ENCODE assay signal across 8 mouse cellular contexts in the genomic region with DNA sequence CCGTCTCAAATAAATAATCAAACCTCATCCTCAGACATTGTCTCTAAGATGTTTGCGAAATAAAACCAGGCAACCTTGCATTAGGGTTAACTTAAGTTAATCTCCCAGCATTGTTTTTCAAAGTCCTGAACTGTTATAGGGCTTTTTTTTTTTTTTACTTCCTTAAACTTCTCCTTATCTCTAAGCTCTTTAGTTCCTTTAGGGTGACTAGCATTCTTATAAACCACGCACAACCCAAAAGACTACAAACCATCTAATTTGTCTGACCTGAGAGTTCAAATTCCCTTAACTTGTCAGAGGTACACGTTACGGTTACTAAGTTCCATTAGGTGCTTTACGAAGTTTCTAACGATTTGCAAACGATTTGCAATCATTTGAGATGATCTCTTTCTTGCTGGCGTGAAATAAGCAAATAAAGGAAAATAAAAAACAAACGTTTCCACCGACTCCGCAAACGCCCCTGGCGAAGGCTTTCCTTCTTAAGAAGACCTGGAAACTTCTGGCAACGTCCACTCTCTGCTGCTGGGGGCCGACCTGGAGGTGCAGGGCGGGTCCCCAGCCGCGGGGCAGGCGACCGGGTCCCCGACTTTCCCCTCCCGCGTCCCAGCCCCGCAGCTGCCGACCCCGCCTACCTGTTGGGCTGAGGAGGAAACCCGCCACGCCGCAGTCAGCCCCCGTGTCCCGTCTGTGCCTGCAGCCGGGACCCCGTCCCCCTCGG. TPM values are rescaled to one million over a fixed set of nuclear protein-coding genes. Genes with fewer than 3 reads are reported as not detected.
DNase-seq lines count a peak whose midpoint lies in the region; ATAC-seq and TF ChIP-seq lines count a peak whose summit lies in the region.

No protein-coding gene starts in this region.

- no peak for TF ChIP-seq CTCF in Patski (IDR thresholded peaks at IDR 0.05)

- ATAC-seq in kidney, embryonic 15.5 days (replicated peaks; ENCODE audit: low FRiP score), result peak; percentile 66
- ATAC-seq in Patski, result peak; percentile 51
- ATAC-seq in forebrain, embryonic 15.5 days (replicated peaks), result no peak
- ATAC-seq in liver, embryonic 15.5 days (ENCODE audit: insufficient read depth), result peak; percentile 74
- ATAC-seq in stomach, embryonic 15.5 days (ENCODE audit: insufficient read depth, low FRiP score, low read depth), result peak; percentile 74

- under 1% methylated on average over 35 of the region's 35 CpGs for WGBS in kidney, embryonic 15.5 days
- WGBS in forebrain, embryonic 15.5 days, result under 1% methylated on average over 35 of the region's 35 CpGs
- WGBS in liver, embryonic 15.5 days (ENCODE audit: insufficient replicate concordance), result 2% methylated on average over 35 of the region's 35 CpGs
- WGBS in stomach, embryonic 15.5 days, result 2% methylated on average over 35 of the region's 35 CpGs

- peaks cover 8% of the 10 kb centered on the region for H3K4me1 ChIP-seq in kidney, embryonic 15.5 days
- peaks cover 16% of the 10 kb centered on the region for H3K4me1 ChIP-seq in forebrain, embryonic 15.5 days
- peaks cover 25% of the 10 kb centered on the region for H3K4me1 ChIP-seq in liver, embryonic 15.5 days (replicated peaks)
- peaks cover 11% of the 10 kb centered on the region; the same call in 1 of the 2 replicates for H3K4me1 ChIP-seq in stomach, embryonic 15.5 days

- H3K4me3 ChIP-seq in kidney, embryonic 15.5 days (replicated peaks), result peak overlapping the region; percentile 81
- peak overlapping the region; percentile 79 for H3K4me3 ChIP-seq in forebrain, embryonic 15.5 days
- H3K4me3 ChIP-seq in liver, embryonic 15.5 days (replicated peaks), result peak overlapping the region; percentile 96
- peak overlapping the region; percentile 99 for H3K4me3 ChIP-seq in stomach, embryonic 15.5 days (replicated peaks)

- H3K9ac ChIP-seq in kidney, embryonic 15.5 days, result peak overlapping the region; percentile 77
- H3K9ac ChIP-seq in forebrain, embryonic 15.5 days (replicated peaks), result peak overlapping the region; percentile 72
- peak overlapping the region; percentile 95 for H3K9ac ChIP-seq in liver, embryonic 15.5 days
- peak overlapping the region; percentile 93 for H3K9ac ChIP-seq in stomach, embryonic 15.5 days

- H3K4me2 ChIP-seq in kidney, embryonic 15.5 days, result peak overlapping the region; percentile 53
- peak overlapping the region; percentile 68 for H3K4me2 ChIP-seq in forebrain, embryonic 15.5 days (replicated peaks)
- H3K4me2 ChIP-seq in liver, embryonic 15.5 days, result peak overlapping the region; percentile 74
- H3K4me2 ChIP-seq in stomach, embryonic 15.5 days, result peak overlapping the region; percentile 57

- CTCF ChIA-PET in Patski (lab: Charles Lee), result interaction anchor here (1.0 to 1.9 kb wide), 2 partner anchors 14 to 31 kb away, joined by 3 to 5 read pairs; no protein-coding TSS in a partner anchor

- peak overlapping the region; percentile 91 for H3K27ac ChIP-seq in kidney, embryonic 15.5 days
- H3K27ac ChIP-seq in forebrain, embryonic 15.5 days (replicated peaks), result peak overlapping the region; percentile 86
- H3K27ac ChIP-seq in liver, embryonic 15.5 days (replicated peaks), result peak overlapping the region; percentile 96
- H3K27ac ChIP-seq in stomach, embryonic 15.5 days, result peak overlapping the region; percentile 96

- DNase-seq in kidney, adult 8-10 months, result no peak
- no peak for DNase-seq in Patski (ENCODE audit: low read depth, low spot score)
- DNase-seq in layer of hippocampus, adult 9-11 months, result no peak
- DNase-seq in layer of hippocampus, adult 18-20 months (ENCODE audit: low spot score in 2 of 2), result no peak

- in situ Hi-C loops in Patski (cut with MboI; ENCODE audit: low pct_unique_long_range_greater_than_20kb), result no loop called here

- POLR2A ChIA-PET in Patski (lab: Charles Lee), result interaction anchor here (0.7 kb wide), 1 partner anchor 445 kb away, joined by 4 read pairs; no protein-coding TSS in a partner anchor

- H3K9me3 ChIP-seq in kidney, embryonic 15.5 days (replicated peaks), result no peaks in the 10 kb centered on the region
- no peaks in the 10 kb centered on the region for H3K9me3 ChIP-seq in forebrain, embryonic 15.5 days
- H3K9me3 ChIP-seq in liver, embryonic 15.5 days (replicated peaks), result no peaks in the 10 kb centered on the region
- H3K9me3 ChIP-seq in stomach, embryonic 15.5 days, result no peaks in the 10 kb centered on the region

- no peaks in the 10 kb centered on the region for H3K27me3 ChIP-seq in kidney, embryonic 15.5 days
- H3K27me3 ChIP-seq in Patski, result no peaks in the 10 kb centered on the region
- no peaks in the 10 kb centered on the region for H3K27me3 ChIP-seq in forebrain, embryonic 15.5 days
- H3K27me3 ChIP-seq in liver, embryonic 15.5 days, result no peaks in the 10 kb centered on the region
- no peaks in the 10 kb centered on the region for H3K27me3 ChIP-seq in stomach, embryonic 15.5 days (replicated peaks)

- H3K36me3 ChIP-seq in kidney, embryonic 15.5 days, result no peaks in the 10 kb centered on the region
- H3K36me3 ChIP-seq in forebrain, embryonic 15.5 days, result no peaks in the 10 kb centered on the region
- no peaks in the 10 kb centered on the region for H3K36me3 ChIP-seq in liver, embryonic 15.5 days (replicated peaks)
- H3K36me3 ChIP-seq in stomach, embryonic 15.5 days, result no peaks in the 10 kb centered on the region

RNA-seq across cellular contexts. Expression of a gene that starts 0.6 kb away (rescaled TPM):
- polyA plus RNA-seq in kidney, embryonic 15.5 days (2015; fragmentation: Nextera tagmentation; extraction: Ambion mirVana), result 9.6 and 11.0 TPM in 2 replicates
- polyA plus RNA-seq in Patski (2021), result 16.9 TPM
- 5.4 and 5.9 TPM in 2 replicates for polyA plus RNA-seq in forebrain, embryonic 15.5 days (2015; fragmentation: Nextera tagmentation; extraction: Ambion mirVana)
- 4.9 and 5.1 TPM in 2 replicates for polyA plus RNA-seq in liver, embryonic 15.5 days (2015; fragmentation: Nextera tagmentation; extraction: Ambion mirVana)
- polyA plus RNA-seq in stomach, embryonic 15.5 days (2015; fragmentation: Nextera tagmentation; extraction: Ambion mirVana), result 10.0 and 10.6 TPM in 2 replicates
- total RNA-seq in layer of hippocampus, adult 18-20 months (2021), result 1 to 10 TPM; 7.0 to 7.8 TPM

RNA-seq across cellular contexts. Expression of a gene that starts 35.8 kb away (rescaled TPM):
- 25.6 and 27.8 TPM in 2 replicates for polyA plus RNA-seq in kidney, embryonic 15.5 days (2015; fragmentation: Nextera tagmentation; extraction: Ambion mirVana)
- polyA plus RNA-seq in Patski (2021), result 15.5 TPM
- 14.9 and 16.4 TPM in 2 replicates for polyA plus RNA-seq in forebrain, embryonic 15.5 days (2015; fragmentation: Nextera tagmentation; extraction: Ambion mirVana)
- polyA plus RNA-seq in liver, embryonic 15.5 days (2015; fragmentation: Nextera tagmentation; extraction: Ambion mirVana), result 11.3 and 12.1 TPM in 2 replicates
- polyA plus RNA-seq in stomach, embryonic 15.5 days (2015; fragmentation: Nextera tagmentation; extraction: Ambion mirVana), result 24.4 TPM in 2 replicates
- 10 to 100 TPM; 10.2 to 10.8 TPM for total RNA-seq in layer of hippocampus, adult 18-20 months (2021)

RNA-seq across cellular contexts. Expression of a gene that starts 57.4 kb away (rescaled TPM):
- polyA plus RNA-seq in kidney, embryonic 15.5 days (2015; fragmentation: Nextera tagmentation; extraction: Ambion mirVana), result not detected in 2 replicates
- not detected for polyA plus RNA-seq in Patski (2021)
- not detected in 2 replicates for polyA plus RNA-seq in forebrain, embryonic 15.5 days (2015; fragmentation: Nextera tagmentation; extraction: Ambion mirVana)
- polyA plus RNA-seq in liver, embryonic 15.5 days (2015; fragmentation: Nextera tagmentation; extraction: Ambion mirVana), result not detected in 2 replicates
- not detected in 2 replicates for polyA plus RNA-seq in stomach, embryonic 15.5 days (2015; fragmentation: Nextera tagmentation; extraction: Ambion mirVana)
- total RNA-seq in layer of hippocampus, adult 18-20 months (2021), result not detected
